In genomic region chr3:36000275-36001239, GRCm38 (mm10) we compare ENCODE assay signal across 8 mouse cellular contexts. TPM values are rescaled to one million over a fixed set of nuclear protein-coding genes. Genes with fewer than 3 reads are reported as not detected.
A peak's percentile ranks its signal among the peaks of the same experiment; 100 is the strongest.
DNase-seq lines count a peak whose midpoint lies in the region; ATAC-seq and TF ChIP-seq lines count a peak whose summit lies in the region.

Gene Mccc1 (minus strand): TSS chr3:36000678.

- peak; percentile 99 for DNase-seq in brain, embryonic 14.5 days (ENCODE audit: low read depth)
- peak; percentile 95 for DNase-seq in liver, adult 2 months (ENCODE audit: extremely low read depth, low read depth, low spot score)
- peak; percentile 96 for DNase-seq in splenic B cell, adult 2 months (ENCODE audit: low read depth, low spot score)

- H3K4me2 ChIP-seq in heart, embryonic 11.5 days, result peak within 1 kb of the TSS; percentile 77
- peak within 1 kb of the TSS; percentile 85 for H3K4me2 ChIP-seq in kidney, embryonic 16.5 days (replicated peaks; ENCODE audit: low read depth, low read length)
- peak within 1 kb of the TSS; percentile 99 for H3K4me2 ChIP-seq in myocyte (ENCODE audit: low read depth)

- peak; percentile 43; the same call in 1 of the 2 replicates for TF ChIP-seq POLR2A in brain, embryonic 14.5 days (IDR thresholded peaks at IDR 0.05; ENCODE audit: borderline replicate concordance, extremely low read depth, insufficient read depth, insufficient read length, poor library complexity, severe bottlenecking)
- 0 out of 2 replicates have a peak, but pooled peaks have one; percentile 14 for TF ChIP-seq POLR2A in liver, adult 2 months (IDR thresholded peaks at IDR 0.05; ENCODE audit: extremely low read depth, insufficient read depth, low read length)
- peak; percentile 68 for TF ChIP-seq POLR2A in myocyte (IDR thresholded peaks at IDR 0.05; ENCODE audit: insufficient read length, low read depth)

- H3K4me3 ChIP-seq in C2C12 (ENCODE audit: insufficient read depth, poor library complexity, severe bottlenecking) (peak within 1 kb of the TSS; percentile 51), myocyte (peak within 1 kb of the TSS; percentile 48)
- peak within 1 kb of the TSS; percentile 91 for H3K4me3 ChIP-seq in erythroblast, embryonic 14.5 days (replicated peaks)
- H3K4me3 ChIP-seq in heart, embryonic 11.5 days (ENCODE audit: low read depth, low read length), result peak within 1 kb of the TSS; percentile 62
- H3K4me3 ChIP-seq in kidney, embryonic 16.5 days (ENCODE audit: low read length), result peak within 1 kb of the TSS; percentile 72
- peak within 1 kb of the TSS; percentile 86 for H3K4me3 ChIP-seq in liver, adult 2 months (ENCODE audit: insufficient read depth, low read depth, low read length)

- peaks cover 15% of the 10 kb centered on the region for H3K4me1 ChIP-seq in erythroblast, embryonic 14.5 days (ENCODE audit: control insufficient read depth)
- H3K4me1 ChIP-seq in heart, embryonic 11.5 days (ENCODE audit: control insufficient read depth, insufficient read depth, low read length), result no peaks in the 10 kb centered on the region
- no peaks in the 10 kb centered on the region for H3K4me1 ChIP-seq in kidney, embryonic 16.5 days (ENCODE audit: insufficient read depth, low read length)
- peaks cover 1% of the 10 kb centered on the region; the same call in 1 of the 2 replicates for H3K4me1 ChIP-seq in liver, adult 2 months (ENCODE audit: control insufficient read depth, insufficient read depth, low read length)

- H3K27me3 ChIP-seq in C2C12 (ENCODE audit: control insufficient read depth, insufficient read depth, insufficient read length) (no peaks in the 10 kb centered on the region), myocyte (ENCODE audit: control insufficient read depth, insufficient read depth, insufficient read length) (peaks cover 2% of the 10 kb centered on the region)
- H3K27me3 ChIP-seq in erythroblast, embryonic 14.5 days (ENCODE audit: control insufficient read depth), result no peaks in the 10 kb centered on the region
- H3K27me3 ChIP-seq in heart, embryonic 11.5 days (ENCODE audit: control insufficient read depth, insufficient read depth, low read length), result no peaks in the 10 kb centered on the region
- H3K27me3 ChIP-seq in kidney, embryonic 16.5 days (ENCODE audit: insufficient read depth, low read length), result no peaks in the 10 kb centered on the region
- H3K27me3 ChIP-seq in liver, adult 2 months (ENCODE audit: control insufficient read depth, insufficient read depth, low read length), result no peaks in the 10 kb centered on the region
- H3K27me3 ChIP-seq in splenic B cell, adult 2 months (ENCODE audit: control insufficient read depth, insufficient read depth, low read length, poor library complexity, severe bottlenecking), result no peaks in the 10 kb centered on the region

- ATAC-seq in heart, embryonic 11.5 days (replicated peaks; ENCODE audit: insufficient number of reproducible peaks, low FRiP score, low TSS enrichment), result peak; percentile 98
- peak; percentile 100 for ATAC-seq in kidney, embryonic 16.5 days (ENCODE audit: low FRiP score, low TSS enrichment)

- no peaks in the 10 kb centered on the region for H3K9me3 ChIP-seq in erythroblast, embryonic 14.5 days (ENCODE audit: control insufficient read depth, low read length)
- H3K9me3 ChIP-seq in heart, embryonic 11.5 days (replicated peaks; ENCODE audit: control insufficient read depth, low read length), result no peaks in the 10 kb centered on the region
- no peaks in the 10 kb centered on the region for H3K9me3 ChIP-seq in kidney, embryonic 16.5 days (ENCODE audit: low read length)

- H3K9ac ChIP-seq in heart, embryonic 11.5 days (ENCODE audit: low read depth, low read length), result peak within 1 kb of the TSS; percentile 73
- peak within 1 kb of the TSS; percentile 78 for H3K9ac ChIP-seq in kidney, embryonic 16.5 days (replicated peaks; ENCODE audit: low read length)
- H3K9ac ChIP-seq in liver, adult 2 months (ENCODE audit: low read depth, low read length), result peak within 1 kb of the TSS; percentile 93

- peak within 1 kb of the TSS; percentile 97 for H3ac ChIP-seq in C2C12 (ENCODE audit: control insufficient read depth, insufficient read length, low read depth)
- H3ac ChIP-seq in myocyte (ENCODE audit: control insufficient read depth, insufficient read length), result peak within 1 kb of the TSS; percentile 45

- H3K79me2 ChIP-seq in C2C12 (ENCODE audit: control insufficient read depth, insufficient read depth) (peaks cover 7% of the 10 kb centered on the region), myocyte (ENCODE audit: control insufficient read depth, insufficient read depth) (no peaks in the 10 kb centered on the region)
- H3K79me2 ChIP-seq in liver, adult 2 months (ENCODE audit: control insufficient read depth, insufficient read depth, low read length), result peaks cover 3% of the 10 kb centered on the region; the same call in 1 of the 2 replicates

- TF ChIP-seq CTCF in C2C12 (IDR thresholded peaks at IDR 0.05; ENCODE audit: control insufficient read depth, insufficient read depth, insufficient read length), result no peak
- no peak for TF ChIP-seq CTCF in brain, embryonic 14.5 days (IDR thresholded peaks at IDR 0.05; ENCODE audit: borderline replicate concordance, extremely low read depth, insufficient read depth, insufficient read length)
- TF ChIP-seq CTCF in liver, adult 2 months (IDR thresholded peaks at IDR 0.05; ENCODE audit: low read depth, low read length), result no peak

- peak within 1 kb of the TSS; percentile 63 for H3K27ac ChIP-seq in heart, embryonic 11.5 days (ENCODE audit: low read depth, low read length)
- peak within 1 kb of the TSS; percentile 91 for H3K27ac ChIP-seq in kidney, embryonic 16.5 days (ENCODE audit: low read length)
- peak within 1 kb of the TSS; percentile 98 for H3K27ac ChIP-seq in liver, adult 2 months (replicated peaks; ENCODE audit: insufficient read depth, low read depth, low read length)

- 5% methylated on average over 39 of the region's 39 CpGs for WGBS in heart, embryonic 11.5 days (ENCODE audit: insufficient replicate concordance)
- WGBS in kidney, embryonic 16.5 days, result 3% methylated on average over 39 of the region's 39 CpGs
- WGBS in liver, adult 2 months, result under 1% methylated on average over 39 of the region's 39 CpGs

- no peaks in the 10 kb centered on the region for H3K79me3 ChIP-seq in C2C12 (ENCODE audit: low read depth)

- H3K36me3 ChIP-seq in C2C12 (ENCODE audit: control insufficient read depth, insufficient read depth) (no peaks in the 10 kb centered on the region), myocyte (ENCODE audit: control insufficient read depth, insufficient read depth) (no peaks in the 10 kb centered on the region)
- no peaks in the 10 kb centered on the region for H3K36me3 ChIP-seq in erythroblast, embryonic 14.5 days (ENCODE audit: control insufficient read depth)
- H3K36me3 ChIP-seq in heart, embryonic 11.5 days (ENCODE audit: control insufficient read depth, insufficient read depth, low read length), result no peaks in the 10 kb centered on the region
- no peaks in the 10 kb centered on the region for H3K36me3 ChIP-seq in kidney, embryonic 16.5 days (ENCODE audit: insufficient read depth, low read length)
- H3K36me3 ChIP-seq in liver, adult 2 months (ENCODE audit: control insufficient read depth, insufficient read depth, low read length), result no peaks in the 10 kb centered on the region; the same call in 1 of the 2 replicates
- no peaks in the 10 kb centered on the region; the same call in none of the 2 replicates for H3K36me3 ChIP-seq in splenic B cell, adult 2 months (ENCODE audit: control insufficient read depth, insufficient read depth, low read length, poor library complexity, severe bottlenecking)

TF ChIP-seq in C2C12, 6 proteins besides CTCF, POLR2A, EP300 and RAD21:
- TF ChIP-seq MYOD1 (IDR thresholded peaks at IDR 0.05; ENCODE audit: control insufficient read depth, insufficient read length, low read depth) (no peak), FOSL1 (IDR thresholded peaks at IDR 0.05; ENCODE audit: insufficient read depth, low read length, poor library complexity, severe bottlenecking) (no peak), USF1 (IDR thresholded peaks at IDR 0.05; ENCODE audit: low read depth) (peak; percentile 87)

TF ChIP-seq in myocyte, 11 proteins besides CTCF, POLR2A, EP300 and RAD21:
- TF ChIP-seq USF1 (IDR thresholded peaks at IDR 0.05; ENCODE audit: low read depth), result peak; percentile 87
- TF ChIP-seq REST (IDR thresholded peaks at IDR 0.05; ENCODE audit: insufficient read depth, insufficient read length), result no peak
- no peak for TF ChIP-seq SRF (IDR thresholded peaks at IDR 0.05; ENCODE audit: control insufficient read depth, insufficient read length, low read depth)
- TF ChIP-seq MYOG (IDR thresholded peaks at IDR 0.05; ENCODE audit: control insufficient read depth in 1 of 3, insufficient read depth in 1 of 3, insufficient read length in 2 of 3, low read depth in 2 of 3), result no peak
- peak; percentile 23 for TF ChIP-seq POLR2AphosphoS2 (IDR thresholded peaks at IDR 0.05; ENCODE audit: insufficient read length, low read depth)
- TF ChIP-seq MYOD1 (IDR thresholded peaks at IDR 0.05; ENCODE audit: control insufficient read depth in 1 of 3, insufficient read length in 2 of 3, low read depth in 2 of 3), result peak in 1 of 3 experiments; percentile 35
- no peak for TF ChIP-seq CEBPB (IDR thresholded peaks at IDR 0.05; ENCODE audit: insufficient read depth, poor library complexity, severe bottlenecking)
- no peak for TF ChIP-seq TCF12 (IDR thresholded peaks at IDR 0.05; ENCODE audit: insufficient read depth, poor library complexity, severe bottlenecking)
- no peak for TF ChIP-seq E2F4 (IDR thresholded peaks at IDR 0.05; ENCODE audit: insufficient read depth)
- TF ChIP-seq TCF3 (IDR thresholded peaks at IDR 0.05; ENCODE audit: insufficient read length, low read depth), result no peak
- no peak for TF ChIP-seq MAX (IDR thresholded peaks at IDR 0.05; ENCODE audit: low read depth)

RNA-seq across cellular contexts. Expression of gene Mccc1, which starts in this region (rescaled TPM):
- polyA plus RNA-seq in C2C12 (2012; fragmentation: generic; extraction: Trizol) (8.1 TPM), myocyte (2012; fragmentation: generic; extraction: Trizol) (12.7 TPM)
- 20.5 and 21.2 TPM in 2 replicates for polyA plus RNA-seq in brain, embryonic 14.5 days (2012; rRNA removed)
- polyA plus RNA-seq in erythroblast, embryonic 14.5 days (2012), result 0.04 and 0.05 TPM in 2 replicates
- polyA plus RNA-seq in heart, embryonic 11.5 days (2014; fragmentation: Nextera tagmentation; extraction: Ambion mirVana), result 46.6 and 47.7 TPM in 2 replicates
- 73.7 and 74.8 TPM in 2 replicates for polyA plus RNA-seq in kidney, embryonic 16.5 days (2015; fragmentation: Nextera tagmentation; extraction: Ambion mirVana)
- total RNA-seq in liver, adult 2 months (2014; rRNA removed), result 44.0 and 49.7 TPM in 2 replicates
- 25.3 and 26.3 TPM in 2 replicates for polyA plus RNA-seq in liver, adult 2 months (2012; rRNA removed)

Comparison
In these comparisons a context has a peak if more than half of its experiments do, and no peak if none do; other contexts are left out.
1. Peak in every context shown above with its lines: DNase-seq, ATAC-seq, H3K4me3 ChIP-seq and H3K27ac ChIP-seq.
2. POLR2A ChIP-seq: peak in every context shown above with its lines; median percentile 68 in myocyte; 43 in brain, embryonic 14.5 days; 14 in liver, adult 2 months.